Mouse (Mus musculus): Measurements from ENCODE around the gene Ccdc78. TPM values are rescaled to one million over a fixed set of nuclear protein-coding genes. Genes with fewer than 3 reads are reported as not detected.
"Not testable (repeated sequence)": the region's sequence is repeated elsewhere in the genome, so short reads cannot be mapped to it uniquely, and the experiment has no call there.

The Ccdc78 gene
- polyA plus RNA-seq, 2 experiments: 0.10 TPM; not detected in 1

GRCm38 (mm10) chr17:25806507-25806906 lies 20.1 kb downstream of the Ccdc78 start:
- DNase-seq (ENCODE audit: low spot score) (no peak), ATAC-seq (ENCODE audit: low FRiP score, low read depth) (no peak)
- no peak overlapping the region for H3K27ac ChIP-seq (replicated peaks; ENCODE audit: low read depth, low read length)
- peaks cover 6% of the 10 kb centered on the region for H3K4me1 ChIP-seq (ENCODE audit: control insufficient read depth, insufficient read depth, low read length)
- WGBS: 76% methylated on average over 4 of the region's 4 CpGs
- H3K4me2 ChIP-seq (replicated peaks; ENCODE audit: low read depth, low read length, severe bottlenecking): no peak overlapping the region
- H3K9me3 ChIP-seq (ENCODE audit: control insufficient read depth, low read length): no peaks in the 10 kb centered on the region
- no peak overlapping the region for H3K4me3 ChIP-seq (replicated peaks; ENCODE audit: low read length)
- no peak for TF ChIP-seq POLR2A (IDR thresholded peaks at IDR 0.05; ENCODE audit: borderline replicate concordance, extremely low read depth, insufficient read depth, insufficient read length)
- H3K27me3 ChIP-seq (ENCODE audit: control insufficient read depth, insufficient read depth, low read length): peaks cover 19% of the 10 kb centered on the region
- no peak overlapping the region for H3K9ac ChIP-seq (ENCODE audit: low read depth, low read length, severe bottlenecking)
- H3K36me3 ChIP-seq (ENCODE audit: control insufficient read depth, insufficient read depth, low read length): no peaks in the 10 kb centered on the region

- H3K27me3 ChIP-seq (ENCODE audit: control insufficient read depth, insufficient read depth, low read length): peaks cover 22% of the 10 kb centered on the region
Measured at GRCm38 (mm10) chr17:25807452-25807851, 21.1 kb downstream of the Ccdc78 start.

GRCm38 (mm10) chr17:25808028-25808427 lies 21.6 kb downstream of the Ccdc78 start:
- no peaks in the 10 kb centered on the region for H3K36me3 ChIP-seq (ENCODE audit: control insufficient read depth, insufficient read depth, low read length)
- no peak for DNase-seq (ENCODE audit: low spot score)
- H3K9ac ChIP-seq (ENCODE audit: low read depth, low read length, severe bottlenecking): no peak overlapping the region
- no peak for ATAC-seq (ENCODE audit: low FRiP score, low read depth)
- H3K4me1 ChIP-seq (ENCODE audit: control insufficient read depth, insufficient read depth, low read length): peaks cover 6% of the 10 kb centered on the region
- H3K4me3 ChIP-seq (replicated peaks; ENCODE audit: low read length): peak overlapping the region; percentile 66; the same call in 1 of the 2 replicates
- peaks cover 27% of the 10 kb centered on the region for H3K27me3 ChIP-seq (ENCODE audit: control insufficient read depth, insufficient read depth, low read length)
- TF ChIP-seq POLR2A (IDR thresholded peaks at IDR 0.05; ENCODE audit: borderline replicate concordance, extremely low read depth, insufficient read depth, insufficient read length): no peak
- H3K4me2 ChIP-seq (replicated peaks; ENCODE audit: low read depth, low read length, severe bottlenecking): peak overlapping the region; percentile 96; the same call in 1 of the 2 replicates
- 39% methylated on average over 5 of the region's 5 CpGs for WGBS
- H3K27ac ChIP-seq (replicated peaks; ENCODE audit: low read depth, low read length): no peak overlapping the region
- H3K9me3 ChIP-seq (ENCODE audit: control insufficient read depth, low read length): no peaks in the 10 kb centered on the region

More at GRCm38 (mm10) chr17:25807452-25807851, 21.1 kb downstream of the Ccdc78 start:
- not testable (repeated sequence) for H3K9ac ChIP-seq (ENCODE audit: low read depth, low read length, severe bottlenecking); H3K36me3 ChIP-seq (ENCODE audit: control insufficient read depth, insufficient read depth, low read length); H3K4me1 ChIP-seq (ENCODE audit: control insufficient read depth, insufficient read depth, low read length); ATAC-seq (ENCODE audit: low FRiP score, low read depth); H3K9me3 ChIP-seq (ENCODE audit: control insufficient read depth, low read length); H3K4me2 ChIP-seq (replicated peaks; ENCODE audit: low read depth, low read length, severe bottlenecking); H3K4me3 ChIP-seq (replicated peaks; ENCODE audit: low read length); DNase-seq (ENCODE audit: low spot score); H3K27ac ChIP-seq (replicated peaks; ENCODE audit: low read depth, low read length)
- 40% methylated on average over 2 of the region's 2 CpGs for WGBS

- ATAC-seq (ENCODE audit: low FRiP score, low read depth) (peak; percentile 89), DNase-seq (ENCODE audit: low spot score) (peak; percentile 82)
- Histone ChIP-seq H3K9ac (ENCODE audit: low read depth, low read length, severe bottlenecking) (peak within 1 kb of the TSS; percentile 63), H3K27ac (replicated peaks; ENCODE audit: low read depth, low read length) (no peak within 1 kb of the TSS), H3K4me2 (replicated peaks; ENCODE audit: low read depth, low read length, severe bottlenecking) (peak within 1 kb of the TSS; percentile 96), H3K4me1 (ENCODE audit: control insufficient read depth, insufficient read depth, low read length) (peaks cover 9% of the 10 kb centered on the region), H3K4me3 (replicated peaks; ENCODE audit: low read length) (peak within 1 kb of the TSS; percentile 66), H3K27me3 (ENCODE audit: control insufficient read depth, insufficient read depth, low read length) (peaks cover 30% of the 10 kb centered on the region), H3K9me3 (ENCODE audit: control insufficient read depth, low read length) (no peaks in the 10 kb centered on the region), H3K36me3 (ENCODE audit: control insufficient read depth, insufficient read depth, low read length) (no peaks in the 10 kb centered on the region)
- WGBS: 3% methylated on average over 60 of the region's 100 CpGs
- no peak for TF ChIP-seq POLR2A (IDR thresholded peaks at IDR 0.05; ENCODE audit: borderline replicate concordance, extremely low read depth, insufficient read depth, insufficient read length)
Measured at GRCm38 (mm10) chr17:25808789-25809605, 22.6 kb downstream of the Ccdc78 start, which contains the start of gene Fbxl16. Fbxl16 (plus strand) TSS chr17:25809085.

GRCm38 (mm10) chr17:25809606-25810340 lies 23.4 kb downstream of the Ccdc78 start:
- Histone ChIP-seq H3K27ac (replicated peaks; ENCODE audit: low read depth, low read length) (no peak overlapping the region), H3K27me3 (ENCODE audit: control insufficient read depth, insufficient read depth, low read length) (peaks cover 30% of the 10 kb centered on the region), H3K36me3 (ENCODE audit: control insufficient read depth, insufficient read depth, low read length) (no peaks in the 10 kb centered on the region), H3K4me2 (replicated peaks; ENCODE audit: low read depth, low read length, severe bottlenecking) (peak overlapping the region; percentile 96), H3K4me1 (ENCODE audit: control insufficient read depth, insufficient read depth, low read length) (peaks cover 9% of the 10 kb centered on the region), H3K4me3 (replicated peaks; ENCODE audit: low read length) (peak overlapping the region; percentile 66), H3K9me3 (ENCODE audit: control insufficient read depth, low read length) (no peaks in the 10 kb centered on the region), H3K9ac (ENCODE audit: low read depth, low read length, severe bottlenecking) (peak overlapping the region; percentile 63)
- WGBS: 9% methylated on average over 25 of the region's 25 CpGs
- no peak for TF ChIP-seq POLR2A (IDR thresholded peaks at IDR 0.05; ENCODE audit: borderline replicate concordance, extremely low read depth, insufficient read depth, insufficient read length)
- DNase-seq (ENCODE audit: low spot score) (no peak), ATAC-seq (ENCODE audit: low FRiP score, low read depth) (no peak)
